Mouse (Mus musculus): ENCODE measurements around the gene Orai2. TPM values are rescaled to one million over a fixed set of nuclear protein-coding genes. Genes with fewer than 3 reads are reported as not detected.

Orai2 gene
- total and polyA plus RNA-seq, 3 experiments, result 33.6 to 35.7 TPM; not detected in 1

DNA sequence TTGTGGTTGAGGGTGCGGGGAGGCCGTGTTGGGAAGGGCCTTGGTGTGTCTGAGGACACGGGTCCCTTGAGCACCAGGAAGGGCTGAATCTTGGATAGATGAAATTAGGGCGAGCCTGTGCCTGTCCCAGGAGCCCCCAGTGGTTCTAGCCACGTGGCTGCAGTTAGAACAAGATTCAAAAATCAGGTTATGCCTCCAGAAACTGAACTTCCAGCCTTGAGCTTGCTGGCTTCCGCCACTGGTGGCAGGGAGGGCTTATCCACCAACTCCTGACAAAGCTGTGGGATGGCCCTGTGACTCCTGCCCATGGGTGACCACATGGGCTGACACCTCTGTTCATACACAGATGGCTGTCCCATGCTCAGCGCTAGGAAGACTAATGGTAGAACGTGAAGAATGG is 22.8 kb downstream of the Orai2 start:
- no peak for DNase-seq (ENCODE audit: low read depth, low spot score)
- H3K79me2 ChIP-seq (ENCODE audit: control insufficient read depth, insufficient read depth, low read length, poor library complexity), result no peaks in the 10 kb centered on the region
- no peaks in the 10 kb centered on the region for H3K27me3 ChIP-seq (ENCODE audit: control insufficient read depth in 1 of 2, insufficient read depth in 2 of 2, low read length in 2 of 2)
- no peak overlapping the region for H3K27ac ChIP-seq (ENCODE audit: control insufficient read depth, low read depth, low read length)
- H3K4me3 ChIP-seq (ENCODE audit: control insufficient read depth in 1 of 2, insufficient read depth in 1 of 2, low read depth in 2 of 2, low read length in 2 of 2), result no peak overlapping the region
- no peak overlapping the region for H3K9ac ChIP-seq (ENCODE audit: control insufficient read depth, low read depth, low read length, poor library complexity, severe bottlenecking)
- H3K36me3 ChIP-seq (ENCODE audit: control insufficient read depth in 1 of 2, insufficient read depth in 2 of 2, low read length in 2 of 2), result peaks cover 0 to 22% of the 10 kb centered on the region in 2 experiments; a peak in 3 of 4 replicates
- TF ChIP-seq POLR2A (IDR thresholded peaks at IDR 0.05; ENCODE audit: control insufficient read depth in 1 of 2, insufficient read depth in 1 of 2, low read depth in 1 of 2, low read length in 2 of 2, poor library complexity in 1 of 2) (0 out of 4 replicates have a peak, but pooled peaks of 1 of the 2 experiments have one; percentile 13), CHD1 (IDR thresholded peaks at IDR 0.05; ENCODE audit: low read depth, low read length) (no peak), MEF2A (IDR thresholded peaks at IDR 0.05; ENCODE audit: extremely low read depth, insufficient replicate concordance, low read depth, low read length, poor library complexity, severe bottlenecking) (no peak), ETS1 (IDR thresholded peaks at IDR 0.05; ENCODE audit: low read depth, low read length) (no peak)
- H3K9me3 ChIP-seq (replicated peaks; ENCODE audit: insufficient read depth, low read length), result no peaks in the 10 kb centered on the region
- H3K4me1 ChIP-seq (ENCODE audit: control insufficient read depth in 1 of 2, insufficient read depth in 2 of 2, low read length in 2 of 2), result peaks cover 20 to 40% of the 10 kb centered on the region in 2 experiments

DNA sequence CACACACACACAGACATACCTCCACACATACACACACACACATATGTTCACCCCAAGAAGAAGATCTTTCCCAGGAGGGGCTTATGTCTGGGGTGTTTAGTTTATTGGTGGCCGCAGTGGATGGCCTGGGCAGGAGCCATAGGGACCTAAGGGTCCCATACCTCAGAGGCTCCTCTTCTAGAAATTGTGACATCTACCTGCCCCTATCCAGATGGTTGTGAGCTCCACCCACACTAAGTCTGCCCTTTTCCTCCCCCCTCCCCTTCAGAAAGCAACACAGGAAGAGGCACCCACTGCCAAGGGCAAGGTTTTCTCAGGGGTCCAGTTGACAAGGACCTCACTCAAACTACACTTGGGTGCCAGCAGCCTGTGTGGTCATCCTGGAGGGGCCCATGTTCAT is 23.6 kb downstream of the Orai2 start:
- TF ChIP-seq RCOR1 (IDR thresholded peaks at IDR 0.05; ENCODE audit: low read depth, low read length) (no peak), TAL1 (IDR thresholded peaks at IDR 0.05; ENCODE audit: low read length) (no peak), MAX (IDR thresholded peaks at IDR 0.05; ENCODE audit: low read length) (no peak), CHD2 (IDR thresholded peaks at IDR 0.05; ENCODE audit: low read length) (no peak), UBTF (IDR thresholded peaks at IDR 0.05; ENCODE audit: borderline replicate concordance, insufficient read depth, low read depth, low read length) (no peak), ZNF384 (IDR thresholded peaks at IDR 0.05; ENCODE audit: low read depth, low read length) (no peak), KAT2A (conservative IDR thresholded peaks at IDR 0.05; ENCODE audit: low read depth, low read length) (no peak), CHD1 (IDR thresholded peaks at IDR 0.05; ENCODE audit: low read depth, low read length) (no peak), MXI1 (IDR thresholded peaks at IDR 0.05; ENCODE audit: low read depth, low read length) (no peak), GABPA (IDR thresholded peaks at IDR 0.05; ENCODE audit: low read depth, low read length) (no peak), RAD21 (IDR thresholded peaks at IDR 0.05; ENCODE audit: low read depth, low read length) (no peak), MYC (IDR thresholded peaks at IDR 0.05; ENCODE audit: low read depth, low read length) (no peak), CTCF (IDR thresholded peaks at IDR 0.05 in 2 of 3, conservative IDR thresholded peaks at IDR 0.05 in 1 of 3; ENCODE audit: control insufficient read depth in 1 of 3, insufficient read depth in 1 of 3, low read depth in 2 of 3, low read length in 3 of 3, poor library complexity in 1 of 3, severe bottlenecking in 1 of 3) (no peak), SMC3 (IDR thresholded peaks at IDR 0.05; ENCODE audit: low read depth, low read length) (no peak), JUND (IDR thresholded peaks at IDR 0.05; ENCODE audit: low read depth, low read length) (no peak), MYB (IDR thresholded peaks at IDR 0.05; ENCODE audit: low read depth, low read length) (no peak), HCFC1 (IDR thresholded peaks at IDR 0.05; ENCODE audit: low read depth, low read length) (no peak)
- Histone ChIP-seq H3K79me2 (ENCODE audit: control insufficient read depth, insufficient read depth, low read length, poor library complexity) (no peaks in the 10 kb centered on the region), H3K9me3 (replicated peaks; ENCODE audit: insufficient read depth, low read length) (no peaks in the 10 kb centered on the region), H3K4me3 (ENCODE audit: control insufficient read depth in 1 of 2, insufficient read depth in 1 of 2, low read depth in 2 of 2, low read length in 2 of 2) (no peak overlapping the region), H3K36me3 (ENCODE audit: control insufficient read depth in 1 of 2, insufficient read depth in 2 of 2, low read length in 2 of 2) (peaks cover 0 to 22% of the 10 kb centered on the region in 2 experiments; a peak in 3 of 4 replicates), H3K9ac (ENCODE audit: control insufficient read depth, low read depth, low read length, poor library complexity, severe bottlenecking) (no peak overlapping the region), H3K4me1 (ENCODE audit: control insufficient read depth in 1 of 2, insufficient read depth in 2 of 2, low read length in 2 of 2) (peaks cover 20 to 40% of the 10 kb centered on the region in 2 experiments), H3K27ac (ENCODE audit: control insufficient read depth, low read depth, low read length) (no peak overlapping the region), H3K27me3 (ENCODE audit: control insufficient read depth in 1 of 2, insufficient read depth in 2 of 2, low read length in 2 of 2) (no peaks in the 10 kb centered on the region)
- DNase-seq (ENCODE audit: low read depth, low spot score), result no peak

All from MEL (cell line).